Mouse (Mus musculus): Measurements from ENCODE around the gene Rps7. TPM values are rescaled to one million over a fixed set of nuclear protein-coding genes. Genes with fewer than 3 reads are reported as not detected.
A peak's percentile ranks its signal among the peaks of the same experiment; 100 is the strongest.

The Rps7 gene
- polyA plus RNA-seq, 1 experiment from 2014 or later = 1,081 TPM

DNA sequence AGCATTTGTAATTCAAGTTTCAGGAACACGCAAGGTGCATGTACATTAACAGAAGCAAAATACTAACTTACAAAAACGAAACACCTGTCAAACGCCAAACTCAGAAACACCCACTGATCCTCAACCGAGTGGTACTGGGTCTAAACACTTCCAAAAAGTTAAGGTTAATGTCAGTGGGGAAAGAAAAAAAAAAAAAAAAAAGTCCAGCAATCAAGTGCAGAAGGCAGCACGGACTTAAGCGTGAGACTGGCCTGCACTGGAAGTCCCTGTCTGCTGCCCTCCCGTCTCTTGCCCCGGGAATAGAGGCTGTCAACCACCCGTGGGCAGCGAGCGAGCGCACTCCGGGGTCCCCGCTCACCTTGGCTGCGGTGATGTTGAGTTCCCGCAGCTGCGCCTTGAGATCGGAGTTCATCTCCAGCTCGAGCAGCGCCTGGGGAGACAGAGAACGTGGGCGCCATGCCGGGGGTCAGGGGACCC lies 657 bp downstream of the Rps7 start:
- Histone ChIP-seq H3K4me1 (replicated peaks; ENCODE audit: insufficient read depth, low read length) (peaks cover 5% of the 10 kb centered on the region; the same call in 1 of the 2 replicates), H3K9me3 (replicated peaks; ENCODE audit: low read length) (no peaks in the 10 kb centered on the region), H3K27me3 (ENCODE audit: insufficient read depth, low read length) (no peaks in the 10 kb centered on the region), H3K9ac (ENCODE audit: low read depth, low read length) (peak overlapping the region; percentile 98), H3K4me2 (ENCODE audit: low read length) (peak overlapping the region; percentile 76), H3K4me3 (replicated peaks; ENCODE audit: low read depth, low read length) (peak overlapping the region; percentile 94), H3K27ac (peak overlapping the region; percentile 86), H3K36me3 (ENCODE audit: insufficient read depth, low read length) (peaks cover 28% of the 10 kb centered on the region)
- 2% methylated on average over 23 of the region's 23 CpGs for WGBS
- ATAC-seq (replicated peaks; ENCODE audit: low FRiP score, low read depth) (peak; percentile 48), DNase-seq (ENCODE audit: low spot score) (peak; percentile 40)
- no peak for TF ChIP-seq CTCF (IDR thresholded peaks at IDR 0.05; ENCODE audit: low read depth)

DNA sequence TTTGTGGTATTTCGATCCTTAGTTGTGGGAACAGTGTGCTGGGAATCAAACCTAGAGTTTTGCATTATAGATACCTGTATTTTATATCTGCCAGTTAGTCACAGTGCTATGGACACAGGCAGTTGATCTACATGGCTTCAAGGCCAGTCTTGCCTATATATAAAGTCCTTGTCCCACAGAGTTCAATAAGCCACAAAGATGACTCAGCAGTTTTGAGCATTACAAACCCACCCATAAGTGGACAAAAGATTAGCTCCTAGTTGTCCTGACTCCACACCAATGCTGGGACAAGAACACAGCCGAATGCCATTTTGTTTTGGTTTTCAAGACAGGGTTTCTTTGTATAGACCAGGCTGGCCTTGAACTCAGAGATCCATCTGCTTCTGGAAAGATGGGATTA lies 7.3 kb downstream of the Rps7 start:
- Histone ChIP-seq H3K9me3 (replicated peaks; ENCODE audit: low read length) (no peaks in the 10 kb centered on the region), H3K9ac (ENCODE audit: low read depth, low read length) (no peak overlapping the region), H3K4me3 (replicated peaks; ENCODE audit: low read depth, low read length) (no peak overlapping the region), H3K27ac (no peak overlapping the region), H3K4me1 (replicated peaks; ENCODE audit: insufficient read depth, low read length) (no peaks in the 10 kb centered on the region), H3K4me2 (ENCODE audit: low read length) (no peak overlapping the region), H3K27me3 (ENCODE audit: insufficient read depth, low read length) (no peaks in the 10 kb centered on the region), H3K36me3 (ENCODE audit: insufficient read depth, low read length) (peaks cover 51% of the 10 kb centered on the region)
- DNase-seq (ENCODE audit: low spot score) (no peak), ATAC-seq (replicated peaks; ENCODE audit: low FRiP score, low read depth) (no peak)
- TF ChIP-seq CTCF (IDR thresholded peaks at IDR 0.05; ENCODE audit: low read depth) = no peak
- WGBS = 93% methylated on average over 2 of the region's 2 CpGs

DNA sequence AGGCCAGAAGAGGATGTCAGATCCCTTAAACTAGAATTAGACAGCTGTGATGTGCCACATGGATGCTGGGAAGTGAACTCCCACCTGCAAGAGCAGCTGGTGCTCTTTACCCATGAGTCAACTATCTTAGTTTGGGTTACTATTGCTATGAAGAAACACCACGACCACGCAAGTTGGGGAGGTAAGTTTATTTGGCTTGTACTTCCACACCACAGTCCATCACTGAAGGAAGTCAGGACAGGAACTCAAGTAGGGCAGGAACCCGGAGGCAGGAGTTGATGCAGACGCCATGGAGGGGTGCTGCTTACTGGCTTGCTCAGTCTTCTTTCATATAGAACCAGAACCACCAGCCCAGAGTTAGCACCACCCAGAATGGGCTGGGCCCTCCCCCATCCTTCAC lies 8.7 kb downstream of the Rps7 start:
- Histone ChIP-seq H3K27me3 (ENCODE audit: insufficient read depth, low read length) (no peaks in the 10 kb centered on the region), H3K9me3 (replicated peaks; ENCODE audit: low read length) (no peaks in the 10 kb centered on the region), H3K4me3 (replicated peaks; ENCODE audit: low read depth, low read length) (no peak overlapping the region), H3K9ac (ENCODE audit: low read depth, low read length) (no peak overlapping the region), H3K36me3 (ENCODE audit: insufficient read depth, low read length) (peaks cover 40% of the 10 kb centered on the region), H3K27ac (no peak overlapping the region), H3K4me2 (ENCODE audit: low read length) (no peak overlapping the region), H3K4me1 (replicated peaks; ENCODE audit: insufficient read depth, low read length) (peaks cover 1% of the 10 kb centered on the region; the same call in 1 of the 2 replicates)
- no peak for TF ChIP-seq CTCF (IDR thresholded peaks at IDR 0.05; ENCODE audit: low read depth)
- WGBS = 41% methylated on average over 4 of the region's 4 CpGs
- DNase-seq (ENCODE audit: low spot score) (no peak), ATAC-seq (replicated peaks; ENCODE audit: low FRiP score, low read depth) (no peak)

DNA sequence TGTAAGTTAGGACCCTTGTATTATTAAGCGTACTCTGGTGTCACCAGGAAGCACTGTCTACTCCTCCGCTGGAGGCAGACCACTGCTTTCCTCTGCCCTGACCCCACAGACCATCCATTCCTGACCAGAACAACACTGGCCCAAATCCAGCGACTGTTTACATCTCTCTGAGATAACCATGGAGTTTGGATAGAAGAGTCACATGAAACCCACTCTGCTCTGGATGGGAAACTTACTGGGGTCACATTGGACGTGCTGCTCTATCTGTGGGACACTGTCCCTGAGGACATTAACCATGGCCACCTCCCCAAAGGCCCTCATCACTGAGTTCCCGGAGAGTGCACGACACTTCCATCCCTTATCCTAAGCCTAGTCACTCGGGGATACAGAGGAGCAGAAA lies 10.3 kb downstream of the Rps7 start:
- TF ChIP-seq CTCF (IDR thresholded peaks at IDR 0.05; ENCODE audit: low read depth) = no peak
- peaks cover 9% of the 10 kb centered on the region; the same call in 1 of the 2 replicates for H3K4me1 ChIP-seq (replicated peaks; ENCODE audit: insufficient read depth, low read length)
- H3K4me3 ChIP-seq (replicated peaks; ENCODE audit: low read depth, low read length) = no peak overlapping the region
- H3K27me3 ChIP-seq (ENCODE audit: insufficient read depth, low read length) = no peaks in the 10 kb centered on the region
- DNase-seq (ENCODE audit: low spot score) = no peak
- no peaks in the 10 kb centered on the region for H3K9me3 ChIP-seq (replicated peaks; ENCODE audit: low read length)
- no peak overlapping the region for H3K27ac ChIP-seq
- H3K36me3 ChIP-seq (ENCODE audit: insufficient read depth, low read length) = peaks cover 25% of the 10 kb centered on the region
- no peak overlapping the region for H3K4me2 ChIP-seq (ENCODE audit: low read length)
- WGBS = 75% methylated on average over 7 of the region's 7 CpGs
- no peak for ATAC-seq (replicated peaks; ENCODE audit: low FRiP score, low read depth)
- H3K9ac ChIP-seq (ENCODE audit: low read depth, low read length) = no peak overlapping the region

DNA sequence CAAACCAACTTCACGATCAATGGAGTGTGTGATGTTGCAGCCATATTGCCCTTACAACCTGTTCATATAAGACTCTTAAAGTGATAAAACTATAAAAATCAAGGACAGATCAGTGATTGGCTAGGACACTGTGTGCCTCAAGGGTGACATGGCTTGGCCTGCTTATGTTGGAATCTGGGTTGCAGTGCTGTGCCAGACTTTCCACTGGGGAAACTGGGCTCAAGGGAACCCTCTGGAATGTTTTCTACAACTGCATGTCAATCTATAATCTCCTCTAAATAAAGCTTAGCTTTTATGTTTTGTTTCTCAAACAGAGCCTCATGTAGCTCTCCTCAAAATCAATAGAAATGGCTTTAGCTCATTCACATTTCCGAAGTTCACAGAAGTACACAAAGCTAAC lies 11.5 kb downstream of the Rps7 start:
- Histone ChIP-seq H3K9ac (ENCODE audit: low read depth, low read length) (no peak overlapping the region), H3K4me3 (replicated peaks; ENCODE audit: low read depth, low read length) (no peak overlapping the region), H3K9me3 (replicated peaks; ENCODE audit: low read length) (no peaks in the 10 kb centered on the region), H3K36me3 (ENCODE audit: insufficient read depth, low read length) (peaks cover 14% of the 10 kb centered on the region; the same call in 1 of the 2 replicates), H3K4me2 (ENCODE audit: low read length) (no peak overlapping the region), H3K27me3 (ENCODE audit: insufficient read depth, low read length) (no peaks in the 10 kb centered on the region), H3K27ac (no peak overlapping the region), H3K4me1 (replicated peaks; ENCODE audit: insufficient read depth, low read length) (peaks cover 9% of the 10 kb centered on the region; the same call in 1 of the 2 replicates)
- WGBS = 86% methylated on average over 2 of the region's 2 CpGs
- ATAC-seq (replicated peaks; ENCODE audit: low FRiP score, low read depth) (no peak), DNase-seq (ENCODE audit: low spot score) (no peak)
- TF ChIP-seq CTCF (IDR thresholded peaks at IDR 0.05; ENCODE audit: low read depth) = no peak

DNA sequence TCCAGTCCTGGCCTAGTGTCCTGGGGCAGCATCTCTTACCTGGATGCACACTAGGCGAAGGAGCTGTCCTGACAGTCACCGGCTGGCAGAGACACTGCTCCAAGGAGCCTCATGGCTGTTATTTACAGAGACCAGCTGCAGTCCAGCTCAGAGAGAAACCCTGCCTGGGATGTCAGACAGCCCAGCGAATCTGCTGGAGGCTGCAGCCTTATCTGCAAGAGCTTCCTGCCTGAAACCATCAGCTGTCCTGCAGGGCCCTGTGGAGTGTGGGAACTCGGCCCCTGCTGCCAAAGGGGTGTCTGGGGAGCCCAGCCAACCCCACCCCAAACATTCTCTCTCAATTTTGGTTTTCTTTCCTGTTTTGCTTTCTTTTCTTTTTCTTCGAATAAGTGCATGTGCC lies 12.6 kb downstream of the Rps7 start, which contains the start of gene Colec11:
Colec11 (minus strand) TSS at position 183 of the 400 bp plus-strand sequence.
- ATAC-seq (replicated peaks; ENCODE audit: low FRiP score, low read depth) (no peak), DNase-seq (ENCODE audit: low spot score) (peak; percentile 40)
- H3K4me3 ChIP-seq (replicated peaks; ENCODE audit: low read depth, low read length) = no peak within 1 kb of the TSS
- H3K9me3 ChIP-seq (replicated peaks; ENCODE audit: low read length) = no peaks in the 10 kb centered on the region
- peaks cover 9% of the 10 kb centered on the region; the same call in 1 of the 2 replicates for H3K4me1 ChIP-seq (replicated peaks; ENCODE audit: insufficient read depth, low read length)
- H3K9ac ChIP-seq (ENCODE audit: low read depth, low read length) = no peak within 1 kb of the TSS
- no peak for TF ChIP-seq CTCF (IDR thresholded peaks at IDR 0.05; ENCODE audit: low read depth)
- 0 out of 2 replicates have a peak within 1 kb of the TSS, but pooled peaks have one; percentile 19 for H3K27ac ChIP-seq
- WGBS = 35% methylated on average over 5 of the region's 5 CpGs
- no peaks in the 10 kb centered on the region for H3K27me3 ChIP-seq (ENCODE audit: insufficient read depth, low read length)
- no peak within 1 kb of the TSS for H3K4me2 ChIP-seq (ENCODE audit: low read length)
- peaks cover 4% of the 10 kb centered on the region; the same call in 1 of the 2 replicates for H3K36me3 ChIP-seq (ENCODE audit: insufficient read depth, low read length)

DNA sequence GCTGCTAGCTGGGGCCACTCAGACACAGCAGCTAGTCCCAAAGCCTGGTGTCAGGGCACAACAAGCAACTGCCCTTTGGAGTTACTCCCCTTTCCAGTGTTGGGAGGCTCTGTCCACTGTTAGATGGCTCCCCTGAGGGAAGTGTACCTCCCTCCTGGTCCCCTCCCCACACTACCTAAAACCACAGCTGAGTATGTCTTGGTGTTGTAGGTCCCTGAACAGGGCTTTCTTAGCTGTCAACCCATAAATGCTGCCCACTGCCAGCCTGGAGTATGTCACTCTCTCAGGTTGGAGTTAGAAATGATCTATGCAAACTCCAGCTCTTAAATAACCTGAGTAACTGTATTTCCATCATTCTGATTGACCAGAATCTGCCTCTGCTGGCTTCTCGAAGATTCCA lies 13.1 kb downstream of the Rps7 start:
- ATAC-seq (replicated peaks; ENCODE audit: low FRiP score, low read depth) (no peak), DNase-seq (ENCODE audit: low spot score) (no peak)
- H3K9ac ChIP-seq (ENCODE audit: low read depth, low read length) = no peak overlapping the region
- no peaks in the 10 kb centered on the region for H3K36me3 ChIP-seq (ENCODE audit: insufficient read depth, low read length)
- no peak overlapping the region for H3K4me2 ChIP-seq (ENCODE audit: low read length)
- H3K27ac ChIP-seq = 0 out of 2 replicates have a peak overlapping the region, but pooled peaks have one; percentile 19
- no peak overlapping the region for H3K4me3 ChIP-seq (replicated peaks; ENCODE audit: low read depth, low read length)
- peaks cover 9% of the 10 kb centered on the region; the same call in 1 of the 2 replicates for H3K4me1 ChIP-seq (replicated peaks; ENCODE audit: insufficient read depth, low read length)
- WGBS = 50% methylated on average over 1 of the region's 1 CpGs
- H3K27me3 ChIP-seq (ENCODE audit: insufficient read depth, low read length) = no peaks in the 10 kb centered on the region
- no peak for TF ChIP-seq CTCF (IDR thresholded peaks at IDR 0.05; ENCODE audit: low read depth)
- H3K9me3 ChIP-seq (replicated peaks; ENCODE audit: low read length) = no peaks in the 10 kb centered on the region

Data from kidney, postnatal 0 days (tissue).